Mouse (Mus musculus) ES-Bruce4 (cell line): ENCODE measurements around the gene Dppa2.

ENCODE experiments used
- CTCF ChIP-seq: IDR thresholded peaks from one replicate; pipeline ENCODE4 v1.8.1; 2011; ENCODE audit warnings: low read depth, low read length
- EP300 ChIP-seq: IDR thresholded peaks from 2 replicates; pipeline ENCODE4 v1.6.1; 2011; ENCODE audit warnings: low read depth, low read length; ENCODE audit not compliant: insufficient read depth
- POLR2A ChIP-seq: IDR thresholded peaks from one replicate; pipeline ENCODE4 v1.8.1; 2011; ENCODE audit warnings: low read length; ENCODE audit not compliant: insufficient read depth

GRCm38 (mm10) chr16:48259519-48259918 lies 44.2 kb upstream of the Dppa2 start:
- no peak for TF ChIP-seq POLR2A
- no peak for TF ChIP-seq CTCF
- no peak for TF ChIP-seq EP300
